Mouse (Mus musculus) hindbrain, embryonic 13.5 days (tissue): ENCODE data around the gene Frem2. TPM values are rescaled to one million over a fixed set of nuclear protein-coding genes. Genes with fewer than 3 reads are reported as not detected.
A peak's percentile ranks its signal among the peaks of the same experiment; 100 is the strongest.

Experiments
- ATAC-seq: fragments of 200-750 bp; cut with Nextera tagmentation; 2 replicates; pipeline ENCODE4 v1.8.0; 2017; ENCODE audit warnings: moderate TSS enrichment; ENCODE audit not compliant: low FRiP score
- H3K27ac ChIP-seq: fragments of 300-500 bp; sonication (generic); 2 replicates; pipeline ENCODE4 v1.5.1; 2015; ENCODE audit warnings: inconsistent platforms, mild to moderate bottlenecking, moderate library complexity
- H3K27me3 ChIP-seq: fragments of 300-500 bp; sonication (generic); 2 replicates; pipeline ENCODE4 v1.6.1; 2015; ENCODE audit warnings: mild to moderate bottlenecking, inconsistent platforms
- H3K36me3 ChIP-seq: fragments of 300-500 bp; sonication (generic); 2 replicates; pipeline ENCODE4 v1.6.1; 2015; ENCODE audit warnings: mild to moderate bottlenecking, inconsistent platforms
- H3K4me1 ChIP-seq: fragments of 300-500 bp; sonication (generic); replicated peaks from 2 replicates; pipeline ENCODE4 v1.6.1; 2015; ENCODE audit warnings: inconsistent platforms
- H3K4me2 ChIP-seq: fragments of 300-500 bp; sonication (generic); 2 replicates; pipeline ENCODE4 v1.6.1; 2015; ENCODE audit warnings: inconsistent platforms, mild to moderate bottlenecking, moderate library complexity
- H3K4me3 ChIP-seq: fragments of 300-500 bp; sonication (generic); 2 replicates; pipeline ENCODE4 v1.5.1; 2015; ENCODE audit warnings: mild to moderate bottlenecking, inconsistent platforms
- H3K9ac ChIP-seq: fragments of 300-500 bp; sonication (generic); 2 replicates; pipeline ENCODE4 v1.6.1; 2015; ENCODE audit warnings: mild to moderate bottlenecking, inconsistent platforms
- H3K9me3 ChIP-seq: fragments of 300-500 bp; sonication (generic); 2 replicates; pipeline ENCODE4 v1.6.1; 2016; ENCODE audit warnings: inconsistent platforms
- WGBS: fragments of 180-500 bp; shearing (Covaris S2); methylation state at CpG from one replicate; pipeline ENCODE4 v1.1.7; 2015; 5-methylcytosine and 5-hydroxymethylcytosine counted together
- polyA plus RNA-seq: library from polyadenylated mRNA; unstranded; fragments of >200 nt; fragmentation: Nextera tagmentation; extraction: Ambion mirVana; gene quantifications from 2 replicates; pipeline ENCODE4 v1.2.1, GENCODE M21; 2015

Frem2 gene
- polyA plus RNA-seq, 1 experiment from 2014 or later, result 1.3 TPM

DNA sequence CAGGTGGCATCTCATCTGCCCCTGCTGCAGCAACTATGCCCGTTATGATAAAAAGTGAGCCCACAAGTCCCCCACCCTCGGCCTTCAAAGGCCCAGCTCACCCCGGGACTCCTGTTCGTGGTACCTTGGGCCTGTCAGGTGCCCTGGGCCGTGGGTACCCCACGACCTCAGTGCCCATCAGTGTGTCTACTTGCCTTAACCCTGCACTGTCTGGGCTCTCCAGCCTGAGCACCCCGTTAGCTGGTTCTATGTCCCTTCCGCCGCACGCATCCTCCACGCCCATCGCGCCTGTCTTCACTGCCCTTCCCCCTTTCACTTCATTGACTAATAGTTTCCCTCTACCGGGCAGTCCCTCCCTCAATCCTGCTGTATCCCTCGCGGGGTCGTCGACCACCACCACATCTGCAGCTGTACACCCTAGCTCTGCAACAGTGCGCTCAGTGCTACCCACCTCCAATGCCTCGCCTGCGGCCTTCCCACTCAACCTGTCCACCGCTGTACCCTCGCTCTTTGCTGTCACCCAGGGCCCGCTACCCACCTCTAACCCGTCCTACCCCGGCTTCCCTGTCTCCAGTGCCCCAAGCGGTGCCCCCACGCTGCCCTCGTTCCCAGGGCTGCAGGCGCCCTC is 178.6 kb downstream of the Frem2 start:
- H3K4me1 ChIP-seq, result no peaks in the 10 kb centered on the region
- no peak overlapping the region for H3K4me2 ChIP-seq
- no peaks in the 10 kb centered on the region for H3K9me3 ChIP-seq
- 96% methylated on average over 30 of the region's 30 CpGs for WGBS
- peaks cover 84% of the 10 kb centered on the region for H3K36me3 ChIP-seq
- no peak overlapping the region for H3K27ac ChIP-seq
- H3K27me3 ChIP-seq, result no peaks in the 10 kb centered on the region
- ATAC-seq, result 0 out of 2 replicates have a peak, but pooled peaks have one; percentile 18
- H3K4me3 ChIP-seq, result no peak overlapping the region
- H3K9ac ChIP-seq, result no peak overlapping the region

DNA sequence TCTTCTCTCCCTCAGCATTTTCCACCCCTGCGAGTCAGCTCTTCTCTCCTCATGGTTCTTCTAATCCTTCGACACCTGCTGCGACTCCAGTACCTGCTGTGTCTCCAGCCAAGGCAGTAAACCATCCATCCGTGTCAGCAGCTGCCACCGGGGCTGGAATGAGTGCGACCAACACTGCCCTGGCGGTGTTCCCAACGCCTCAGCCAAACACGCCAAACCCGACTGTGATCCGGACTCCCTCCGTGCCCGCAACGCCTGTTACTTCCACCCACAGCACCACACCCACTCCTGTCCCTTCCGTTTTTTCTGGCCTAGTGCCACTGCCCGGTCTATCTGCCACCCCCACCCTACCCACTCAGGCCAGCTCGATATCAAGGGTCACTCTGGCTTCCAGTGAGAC is 179.7 kb downstream of the Frem2 start:
- WGBS, result 90% methylated on average over 17 of the region's 17 CpGs
- peaks cover 90% of the 10 kb centered on the region for H3K36me3 ChIP-seq
- no peak overlapping the region for H3K4me3 ChIP-seq
- no peaks in the 10 kb centered on the region for H3K9me3 ChIP-seq
- H3K27ac ChIP-seq, result no peak overlapping the region
- H3K4me1 ChIP-seq, result no peaks in the 10 kb centered on the region
- no peak overlapping the region for H3K4me2 ChIP-seq
- ATAC-seq, result no peak
- no peak overlapping the region for H3K9ac ChIP-seq
- H3K27me3 ChIP-seq, result no peaks in the 10 kb centered on the region

DNA sequence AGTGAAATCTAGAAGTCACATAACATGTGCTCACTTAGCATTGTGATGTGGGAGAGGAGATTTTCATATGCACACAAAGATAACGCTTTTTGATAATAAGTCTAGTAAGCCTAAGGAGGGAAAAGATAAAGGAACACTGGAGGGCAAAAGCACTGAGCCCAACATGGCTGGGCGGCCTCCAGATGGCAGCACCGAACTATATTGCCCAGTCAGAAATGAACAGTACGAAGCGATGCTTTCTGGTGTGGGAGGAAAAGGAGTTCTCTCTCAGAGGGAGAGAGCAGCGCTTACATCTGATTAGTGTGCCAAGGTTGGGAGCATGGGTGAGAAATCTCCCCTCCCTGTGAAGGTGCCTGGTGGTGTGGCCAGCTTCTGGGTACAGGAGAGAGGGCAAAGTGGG is 181.3 kb downstream of the Frem2 start:
- H3K27me3 ChIP-seq, result no peaks in the 10 kb centered on the region
- H3K4me1 ChIP-seq, result no peaks in the 10 kb centered on the region
- H3K36me3 ChIP-seq, result peaks cover 91% of the 10 kb centered on the region
- no peak overlapping the region for H3K4me3 ChIP-seq
- no peak overlapping the region for H3K4me2 ChIP-seq
- ATAC-seq, result no peak
- WGBS, result 70% methylated on average over 6 of the region's 6 CpGs
- no peak overlapping the region for H3K9ac ChIP-seq
- H3K9me3 ChIP-seq, result no peaks in the 10 kb centered on the region
- H3K27ac ChIP-seq, result no peak overlapping the region

DNA sequence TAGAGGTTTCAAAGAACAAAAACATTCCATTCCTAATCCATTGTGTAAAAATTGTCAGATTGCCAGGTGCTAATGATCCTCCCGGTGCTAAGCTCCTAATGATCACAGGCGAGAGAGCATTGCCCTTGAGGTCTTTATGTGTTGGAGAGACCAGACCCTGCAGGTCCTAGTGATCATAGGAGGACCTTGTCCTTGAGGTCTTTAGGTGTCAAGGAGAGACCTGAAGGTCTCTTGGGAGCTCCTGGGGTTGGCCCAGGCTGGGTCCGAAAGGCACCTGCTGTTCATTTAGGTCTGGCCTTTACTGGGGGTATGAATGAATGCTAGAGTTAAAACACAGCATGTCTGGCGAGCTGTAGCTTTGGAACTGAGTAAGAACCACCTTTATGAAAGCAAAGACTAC is 183.0 kb downstream of the Frem2 start:
- 79% methylated on average over 4 of the region's 4 CpGs for WGBS
- no peaks in the 10 kb centered on the region for H3K27me3 ChIP-seq
- no peak overlapping the region for H3K9ac ChIP-seq
- H3K36me3 ChIP-seq, result peaks cover 90% of the 10 kb centered on the region
- H3K4me1 ChIP-seq, result peaks cover 1% of the 10 kb centered on the region; the same call in 1 of the 2 replicates
- no peak overlapping the region for H3K4me2 ChIP-seq
- H3K27ac ChIP-seq, result no peak overlapping the region
- no peak for ATAC-seq
- no peak overlapping the region for H3K4me3 ChIP-seq
- H3K9me3 ChIP-seq, result no peaks in the 10 kb centered on the region

DNA sequence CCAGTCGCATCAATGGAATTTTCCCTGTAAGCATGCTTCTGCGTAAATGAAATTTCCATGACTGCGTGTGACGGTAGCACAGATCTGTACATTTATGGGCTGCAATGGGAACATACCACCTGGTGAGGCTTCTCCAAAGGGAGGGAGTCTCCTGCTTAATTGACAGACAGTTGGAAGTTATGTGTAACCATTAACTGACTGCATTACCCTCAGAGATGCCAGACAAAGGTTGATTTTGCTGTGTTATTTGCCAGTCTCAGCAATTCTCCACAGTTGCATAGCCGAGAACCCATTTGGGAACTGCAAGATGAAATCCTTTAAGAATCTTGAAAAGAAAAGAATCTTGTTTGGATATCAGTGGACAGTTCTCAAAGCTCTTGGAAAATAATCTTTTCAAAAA is 185.1 kb downstream of the Frem2 start:
- H3K4me2 ChIP-seq, result no peak overlapping the region
- peaks cover 68% of the 10 kb centered on the region for H3K36me3 ChIP-seq
- H3K9ac ChIP-seq, result no peak overlapping the region
- WGBS, result 95% methylated on average over 5 of the region's 5 CpGs
- no peaks in the 10 kb centered on the region for H3K27me3 ChIP-seq
- no peaks in the 10 kb centered on the region for H3K9me3 ChIP-seq
- ATAC-seq, result no peak
- peaks cover 16% of the 10 kb centered on the region for H3K4me1 ChIP-seq
- H3K27ac ChIP-seq, result no peak overlapping the region
- H3K4me3 ChIP-seq, result no peak overlapping the region

DNA sequence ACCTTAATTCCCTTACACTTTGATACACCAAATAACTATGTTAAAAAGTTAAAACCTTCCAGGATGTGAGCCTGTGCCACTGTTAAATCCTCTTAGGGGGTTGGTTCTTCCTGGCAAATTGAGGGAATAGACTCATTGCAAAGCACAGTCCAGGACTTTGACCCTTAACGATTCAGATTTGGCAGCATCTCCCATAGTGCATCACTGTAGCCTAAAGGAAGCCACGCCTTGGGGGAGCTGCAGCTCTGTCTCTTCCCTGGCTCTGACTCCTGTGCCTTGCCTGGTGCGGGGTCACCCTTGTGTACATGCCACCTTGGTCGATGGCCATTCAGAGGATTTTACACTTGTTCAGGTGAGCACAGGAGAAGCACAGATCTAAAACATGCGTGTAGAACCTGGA is 187.5 kb downstream of the Frem2 start:
- Histone ChIP-seq H3K9ac (no peak overlapping the region), H3K4me3 (no peak overlapping the region), H3K27ac (no peak overlapping the region), H3K9me3 (no peaks in the 10 kb centered on the region), H3K36me3 (peaks cover 50% of the 10 kb centered on the region), H3K27me3 (no peaks in the 10 kb centered on the region), H3K4me2 (no peak overlapping the region), H3K4me1 (peaks cover 39% of the 10 kb centered on the region)
- ATAC-seq, result no peak
- WGBS, result 98% methylated on average over 5 of the region's 5 CpGs

DNA sequence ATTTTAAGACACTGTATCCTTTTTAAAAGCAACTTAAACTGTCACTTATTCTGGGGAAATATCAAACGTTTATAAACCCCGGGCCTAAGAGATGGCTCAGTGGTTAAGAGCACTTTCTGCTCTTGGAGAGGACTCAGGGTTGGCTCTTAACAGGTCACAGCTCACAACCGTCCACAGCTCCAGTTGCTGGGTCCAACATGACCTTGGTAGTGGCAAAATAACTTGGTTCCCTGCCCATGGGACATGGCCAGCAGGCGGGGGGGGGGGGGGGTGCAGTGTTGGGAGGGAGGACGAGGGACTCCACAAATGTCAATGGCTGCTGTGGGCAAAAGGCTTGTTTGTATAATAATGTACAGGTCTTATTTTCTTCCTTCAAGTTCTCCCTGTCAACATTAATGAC is 189.8 kb downstream of the Frem2 start:
- Histone ChIP-seq H3K4me3 (no peak overlapping the region), H3K36me3 (peaks cover 27% of the 10 kb centered on the region), H3K9me3 (no peaks in the 10 kb centered on the region), H3K4me1 (peaks cover 48% of the 10 kb centered on the region), H3K9ac (no peak overlapping the region), H3K27ac (no peak overlapping the region), H3K4me2 (peak overlapping the region; percentile 13; the same call in 1 of the 2 replicates), H3K27me3 (no peaks in the 10 kb centered on the region)
- 79% methylated on average over 5 of the region's 5 CpGs for WGBS
- no peak for ATAC-seq

DNA sequence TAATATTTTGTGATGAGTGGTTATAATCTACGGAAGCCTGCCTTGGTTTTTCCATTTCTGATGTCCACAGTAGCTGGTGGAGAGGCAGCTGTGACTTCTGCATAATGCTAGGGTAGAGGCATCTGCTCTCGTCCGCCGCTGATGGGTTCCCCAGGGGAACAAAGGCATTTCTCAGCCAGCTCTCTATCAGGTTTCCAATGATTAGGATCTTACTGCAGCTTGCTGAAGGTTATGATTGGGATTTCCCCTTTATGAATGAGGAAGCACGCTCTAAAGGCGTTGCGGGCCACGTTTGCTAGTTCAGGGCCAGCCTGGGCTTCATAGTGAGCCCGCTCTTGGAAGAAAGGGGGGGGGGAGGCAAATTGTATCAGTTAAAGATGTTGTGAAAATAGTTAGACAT is 190.7 kb downstream of the Frem2 start:
- Histone ChIP-seq H3K4me1 (peaks cover 53% of the 10 kb centered on the region), H3K36me3 (peaks cover 19% of the 10 kb centered on the region), H3K9me3 (no peaks in the 10 kb centered on the region), H3K4me2 (peak overlapping the region; percentile 88), H3K27ac (no peak overlapping the region; the same call in 1 of the 2 replicates), H3K27me3 (no peaks in the 10 kb centered on the region), H3K4me3 (peak overlapping the region; percentile 82), H3K9ac (peak overlapping the region; percentile 30)
- ATAC-seq, result no peak
- WGBS, result 51% methylated on average over 9 of the region's 9 CpGs

DNA sequence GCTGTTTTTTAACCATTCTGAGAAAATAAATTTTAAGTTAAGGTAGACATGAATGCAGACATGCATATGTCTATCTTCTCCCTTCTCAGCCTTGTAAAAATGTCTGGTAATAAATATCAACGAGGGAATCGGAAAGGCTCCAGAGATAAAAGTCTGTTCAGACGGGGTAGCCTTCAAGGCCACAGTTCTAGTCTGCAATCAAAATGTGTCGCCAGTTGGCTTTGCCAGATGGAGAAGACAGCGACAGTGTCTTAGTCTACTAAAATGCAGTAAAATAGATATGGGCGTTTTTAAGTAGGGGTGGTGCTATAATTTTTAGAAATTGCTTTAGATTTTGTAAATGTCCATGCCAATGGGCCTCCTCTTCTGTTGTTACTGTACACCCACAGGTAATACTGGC is 191.8 kb downstream of the Frem2 start:
- no peak for ATAC-seq
- Histone ChIP-seq H3K4me1 (peaks cover 53% of the 10 kb centered on the region), H3K27ac (no peak overlapping the region), H3K9ac (peak overlapping the region; percentile 30), H3K9me3 (no peaks in the 10 kb centered on the region), H3K27me3 (no peaks in the 10 kb centered on the region), H3K36me3 (peaks cover 17% of the 10 kb centered on the region), H3K4me3 (peak overlapping the region; percentile 82), H3K4me2 (peak overlapping the region; percentile 88)
- WGBS, result 59% methylated on average over 6 of the region's 6 CpGs

DNA sequence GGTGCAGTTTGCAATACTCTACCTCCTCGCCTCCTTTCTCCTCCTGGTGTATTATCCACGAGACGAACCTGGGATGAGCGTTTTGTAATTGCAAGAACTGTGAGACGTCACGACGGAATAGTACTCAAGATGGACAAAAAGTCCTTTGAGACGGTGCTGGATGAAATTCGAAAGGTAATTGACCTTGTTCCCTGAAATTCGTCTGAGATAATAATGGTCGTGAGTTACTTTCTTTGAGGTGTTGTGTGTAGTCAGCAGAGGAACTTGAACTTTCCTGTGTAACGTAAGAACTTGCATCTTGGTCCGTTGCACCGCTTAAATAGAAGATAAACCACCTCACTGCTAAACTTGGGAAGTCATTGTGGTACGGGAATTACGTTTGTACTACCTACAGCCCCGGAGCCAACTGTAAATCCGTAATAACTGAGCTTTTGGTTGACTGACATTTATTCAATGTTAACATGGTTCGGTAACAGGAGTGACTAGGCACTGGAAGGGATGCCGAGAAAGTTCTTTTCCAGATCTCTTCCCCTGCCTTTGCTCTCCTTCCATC is 192.9 kb downstream of the Frem2 start:
- Histone ChIP-seq H3K36me3 (peaks cover 19% of the 10 kb centered on the region), H3K27me3 (no peaks in the 10 kb centered on the region), H3K4me2 (peak overlapping the region; percentile 88), H3K9me3 (no peaks in the 10 kb centered on the region), H3K4me1 (peaks cover 52% of the 10 kb centered on the region), H3K4me3 (peak overlapping the region; percentile 82), H3K9ac (peak overlapping the region; percentile 91), H3K27ac (peak overlapping the region; percentile 94)
- WGBS, result under 1% methylated on average over 20 of the region's 20 CpGs
- ATAC-seq, result no peak

Other genes with a start within 250 kb of the Frem2 start
- gene Nhlrc3, start 194.0 kb downstream of the Frem2 start, polyA plus RNA-seq, result 9.4 and 10.2 TPM in 2 replicates
- gene Proser1, start 193.7 kb downstream of the Frem2 start, polyA plus RNA-seq, result 24.8 and 27.5 TPM in 2 replicates
- gene Stoml3, start 168.7 kb downstream of the Frem2 start, polyA plus RNA-seq, result not detected in 2 replicates
- gene Gm10985, start 187.7 kb upstream of the Frem2 start, polyA plus RNA-seq, result not detected in 2 replicates
- gene Ufm1, start 206.5 kb upstream of the Frem2 start, polyA plus RNA-seq, result 109 and 114 TPM in 2 replicates